Mouse (Mus musculus): ENCODE results near the gene App. TPM values are rescaled to one million over a fixed set of nuclear protein-coding genes. Genes with fewer than 3 reads are reported as not detected.
A peak's percentile ranks its signal among the peaks of the same experiment; 100 is the strongest.

Gene App
- polyA plus RNA-seq, 1 experiment from 2014 or later: 416 TPM

GRCm38 (mm10) chr16:85148615-85149508 lies 24.7 kb downstream of the App start:
- no peak overlapping the region for H3K4me3 ChIP-seq
- no peak for ATAC-seq (replicated peaks)
- H3K4me2 ChIP-seq: no peak overlapping the region
- H3K9me3 ChIP-seq: no peaks in the 10 kb centered on the region
- 68% methylated on average over 9 of the region's 9 CpGs for WGBS
- H3K4me1 ChIP-seq: peaks cover 32% of the 10 kb centered on the region
- no peak overlapping the region for H3K9ac ChIP-seq
- H3K27me3 ChIP-seq (replicated peaks): no peaks in the 10 kb centered on the region
- no peaks in the 10 kb centered on the region for H3K36me3 ChIP-seq (replicated peaks)
- no peak overlapping the region for H3K27ac ChIP-seq

GRCm38 (mm10) chr16:85147440-85147839 lies 26.1 kb downstream of the App start:
- no peaks in the 10 kb centered on the region for H3K27me3 ChIP-seq (replicated peaks)
- no peaks in the 10 kb centered on the region for H3K36me3 ChIP-seq (replicated peaks)
- peaks cover 29% of the 10 kb centered on the region for H3K4me1 ChIP-seq
- H3K4me3 ChIP-seq: no peak overlapping the region
- H3K9ac ChIP-seq: no peak overlapping the region
- H3K27ac ChIP-seq: no peak overlapping the region
- no peaks in the 10 kb centered on the region for H3K9me3 ChIP-seq
- no peak overlapping the region for H3K4me2 ChIP-seq
- WGBS: 91% methylated on average over 4 of the region's 4 CpGs
- no peak for ATAC-seq (replicated peaks)

- Histone ChIP-seq H3K36me3 (replicated peaks) (no peaks in the 10 kb centered on the region), H3K9ac (no peak overlapping the region), H3K27me3 (replicated peaks) (no peaks in the 10 kb centered on the region), H3K9me3 (no peaks in the 10 kb centered on the region), H3K27ac (no peak overlapping the region), H3K4me1 (peaks cover 17% of the 10 kb centered on the region), H3K4me2 (no peak overlapping the region), H3K4me3 (no peak overlapping the region)
- WGBS: 25% methylated on average over 11 of the region's 11 CpGs
- no peak for ATAC-seq (replicated peaks)
These were observed 27.8 kb downstream of the App start for GRCm38 (mm10) chr16:85145771-85146178.

- ATAC-seq (replicated peaks): peak; percentile 52; the same call in 1 of the 2 replicates
- WGBS: 36% methylated on average over 11 of the region's 11 CpGs
- no peaks in the 10 kb centered on the region for H3K27me3 ChIP-seq (replicated peaks)
- no peak overlapping the region for H3K4me3 ChIP-seq
- H3K27ac ChIP-seq: no peak overlapping the region
- no peaks in the 10 kb centered on the region for H3K9me3 ChIP-seq
- H3K4me1 ChIP-seq: peaks cover 15% of the 10 kb centered on the region
- H3K36me3 ChIP-seq (replicated peaks): no peaks in the 10 kb centered on the region
- H3K9ac ChIP-seq: no peak overlapping the region
- H3K4me2 ChIP-seq: no peak overlapping the region
These were observed 28.2 kb downstream of the App start for GRCm38 (mm10) chr16:85145369-85145768.

- H3K27ac ChIP-seq: no peak overlapping the region
- H3K9ac ChIP-seq: no peak overlapping the region
- H3K4me1 ChIP-seq: peaks cover 16% of the 10 kb centered on the region
- ATAC-seq (replicated peaks): no peak
- no peak overlapping the region for H3K4me3 ChIP-seq
- no peak overlapping the region for H3K4me2 ChIP-seq
- no peaks in the 10 kb centered on the region for H3K9me3 ChIP-seq
- no peaks in the 10 kb centered on the region for H3K36me3 ChIP-seq (replicated peaks)
- no peaks in the 10 kb centered on the region for H3K27me3 ChIP-seq (replicated peaks)
- WGBS: 70% methylated on average over 6 of the region's 6 CpGs
These were observed 29.2 kb downstream of the App start for GRCm38 (mm10) chr16:85144401-85144800.

- 89% methylated on average over 3 of the region's 3 CpGs for WGBS
- H3K27me3 ChIP-seq (replicated peaks): no peaks in the 10 kb centered on the region
- ATAC-seq (replicated peaks): no peak
- H3K4me2 ChIP-seq: no peak overlapping the region
- H3K9ac ChIP-seq: no peak overlapping the region
- H3K4me1 ChIP-seq: peaks cover 18% of the 10 kb centered on the region
- no peak overlapping the region for H3K27ac ChIP-seq
- no peaks in the 10 kb centered on the region for H3K36me3 ChIP-seq (replicated peaks)
- no peaks in the 10 kb centered on the region for H3K9me3 ChIP-seq
- H3K4me3 ChIP-seq: no peak overlapping the region
These were observed 29.7 kb downstream of the App start for GRCm38 (mm10) chr16:85143863-85144262.

GRCm38 (mm10) chr16:85143188-85143587 lies 30.4 kb downstream of the App start:
- Histone ChIP-seq H3K9me3 (no peaks in the 10 kb centered on the region), H3K4me3 (no peak overlapping the region), H3K27me3 (replicated peaks) (no peaks in the 10 kb centered on the region), H3K27ac (no peak overlapping the region), H3K4me1 (peaks cover 18% of the 10 kb centered on the region), H3K4me2 (no peak overlapping the region), H3K36me3 (replicated peaks) (no peaks in the 10 kb centered on the region), H3K9ac (no peak overlapping the region)
- ATAC-seq (replicated peaks): no peak
- WGBS: 77% methylated on average over 3 of the region's 3 CpGs

- H3K9ac ChIP-seq: no peak overlapping the region
- H3K36me3 ChIP-seq (replicated peaks): no peaks in the 10 kb centered on the region
- H3K4me1 ChIP-seq: peaks cover 18% of the 10 kb centered on the region
- no peak overlapping the region for H3K4me2 ChIP-seq
- no peak for ATAC-seq (replicated peaks)
- no peak overlapping the region for H3K27ac ChIP-seq
- no peak overlapping the region for H3K4me3 ChIP-seq
- WGBS: 92% methylated on average over 4 of the region's 4 CpGs
- no peaks in the 10 kb centered on the region for H3K27me3 ChIP-seq (replicated peaks)
- no peaks in the 10 kb centered on the region for H3K9me3 ChIP-seq
These were observed 32.2 kb downstream of the App start for GRCm38 (mm10) chr16:85141404-85141803.

- 30% methylated on average over 9 of the region's 9 CpGs for WGBS
- Histone ChIP-seq H3K36me3 (replicated peaks) (no peaks in the 10 kb centered on the region), H3K9me3 (no peaks in the 10 kb centered on the region), H3K27ac (0 out of 2 replicates have a peak overlapping the region, but pooled peaks have one; percentile 17), H3K9ac (no peak overlapping the region), H3K27me3 (replicated peaks) (no peaks in the 10 kb centered on the region), H3K4me2 (peak overlapping the region; percentile 16; the same call in 1 of the 2 replicates), H3K4me1 (peaks cover 10% of the 10 kb centered on the region), H3K4me3 (no peak overlapping the region)
- ATAC-seq (replicated peaks): peak; percentile 34; the same call in 1 of the 2 replicates
These were observed 34.4 kb downstream of the App start for GRCm38 (mm10) chr16:85139178-85139604.

- no peak for ATAC-seq (replicated peaks)
- no peaks in the 10 kb centered on the region for H3K36me3 ChIP-seq (replicated peaks)
- H3K9ac ChIP-seq: no peak overlapping the region
- WGBS: 75% methylated on average over 11 of the region's 11 CpGs
- no peaks in the 10 kb centered on the region for H3K27me3 ChIP-seq (replicated peaks)
- H3K4me2 ChIP-seq: no peak overlapping the region
- no peak overlapping the region for H3K4me3 ChIP-seq
- H3K9me3 ChIP-seq: no peaks in the 10 kb centered on the region
- H3K27ac ChIP-seq: no peak overlapping the region
- H3K4me1 ChIP-seq: peaks cover 20% of the 10 kb centered on the region
These were observed 36.2 kb downstream of the App start for GRCm38 (mm10) chr16:85137348-85137747.

GRCm38 (mm10) chr16:85136046-85136445 lies 37.5 kb downstream of the App start:
- no peak for ATAC-seq (replicated peaks)
- 84% methylated on average over 4 of the region's 4 CpGs for WGBS
- H3K4me2 ChIP-seq: no peak overlapping the region

GRCm38 (mm10) chr16:85133468-85133881 lies 40.1 kb downstream of the App start:
- Histone ChIP-seq H3K4me1 (peaks cover 21% of the 10 kb centered on the region), H3K27ac (peak overlapping the region; percentile 3; the same call in 1 of the 2 replicates), H3K4me2 (no peak overlapping the region), H3K9me3 (no peaks in the 10 kb centered on the region), H3K4me3 (no peak overlapping the region), H3K36me3 (replicated peaks) (no peaks in the 10 kb centered on the region), H3K27me3 (replicated peaks) (no peaks in the 10 kb centered on the region), H3K9ac (no peak overlapping the region)
- 63% methylated on average over 5 of the region's 5 CpGs for WGBS
- ATAC-seq (replicated peaks): no peak

More at GRCm38 (mm10) chr16:85136046-85136445, 37.5 kb downstream of the App start:
- H3K4me1 ChIP-seq: peaks cover 20% of the 10 kb centered on the region
- H3K9me3 ChIP-seq: no peaks in the 10 kb centered on the region
- no peak overlapping the region for H3K27ac ChIP-seq
- no peak overlapping the region for H3K4me3 ChIP-seq
- no peaks in the 10 kb centered on the region for H3K36me3 ChIP-seq (replicated peaks)
- no peaks in the 10 kb centered on the region for H3K27me3 ChIP-seq (replicated peaks)
- no peak overlapping the region for H3K9ac ChIP-seq

GRCm38 (mm10) chr16:85133057-85133456 lies 40.5 kb downstream of the App start:
- no peaks in the 10 kb centered on the region for H3K36me3 ChIP-seq (replicated peaks)
- no peaks in the 10 kb centered on the region for H3K9me3 ChIP-seq
- WGBS: 87% methylated on average over 8 of the region's 8 CpGs
- 0 out of 2 replicates have a peak overlapping the region, but pooled peaks have one; percentile 3 for H3K27ac ChIP-seq
- no peak overlapping the region for H3K4me3 ChIP-seq
- H3K4me2 ChIP-seq: no peak overlapping the region
- H3K9ac ChIP-seq: no peak overlapping the region
- no peak for ATAC-seq (replicated peaks)
- H3K4me1 ChIP-seq: peaks cover 24% of the 10 kb centered on the region
- H3K27me3 ChIP-seq (replicated peaks): no peaks in the 10 kb centered on the region

Measured in midbrain, embryonic 15.5 days (tissue).